Mouse (Mus musculus) kidney, adult 2 months (tissue): ENCODE results near the gene Cachd1.

Experiments used
- CTCF ChIP-seq: fragments of 200-500 bp; conservative IDR thresholded peaks from 2 replicates; pipeline ENCODE4 v1.5.1; 2011; ENCODE audit warnings: low read depth, mild to moderate bottlenecking, control low read depth, low read length, moderate library complexity, mixed read lengths; ENCODE audit not compliant: insufficient read depth, insufficient read length
- POLR2A ChIP-seq: fragments of 200-500 bp; IDR thresholded peaks from one replicate; pipeline ENCODE4 v1.6.1; 2011; ENCODE audit warnings: low read depth, low read length, control low read depth

DNA sequence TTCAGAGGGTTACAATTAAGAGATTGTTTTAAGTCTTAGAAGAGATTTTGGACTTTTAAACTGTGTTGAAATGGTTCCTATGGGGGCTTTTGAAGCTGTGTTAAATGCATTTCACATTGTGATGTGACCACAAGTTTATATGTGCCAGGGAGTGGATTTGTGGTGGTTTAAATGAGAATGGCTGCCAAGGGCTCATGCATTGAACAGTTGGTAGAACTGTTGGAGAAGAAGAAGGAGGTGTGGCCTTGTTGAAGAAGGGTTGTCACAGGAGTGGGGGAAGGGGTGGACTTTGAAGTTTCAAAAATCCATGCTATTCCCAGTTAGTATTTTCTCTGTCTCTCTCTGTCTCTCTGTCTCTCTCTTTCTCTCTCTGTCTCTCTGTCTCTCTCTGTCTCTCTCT lies 267.7 kb downstream of the Cachd1 start:
- TF ChIP-seq POLR2A = no peak
- TF ChIP-seq CTCF = no peak
